Mouse (Mus musculus) heart, embryonic 14.5 days (tissue): ENCODE data around the gene Gltpd2. TPM values are rescaled to one million over a fixed set of nuclear protein-coding genes. Genes with fewer than 3 reads are reported as not detected.

Source experiments
- ATAC-seq: fragments of 200-750 bp; cut with Nextera tagmentation; 2 replicates; pipeline ENCODE4 v1.8.0; 2017; ENCODE audit warnings: low read depth, moderate TSS enrichment; ENCODE audit not compliant: insufficient number of reproducible peaks, insufficient read depth, low FRiP score
- H3K27ac ChIP-seq, 2 experiments: fragments of 200-500 bp in 1 of 2; fragments of 300-500 bp in 1 of 2; sonication (generic) in 1 of 2; replicated peaks in 1 of 2; 2 replicates each; pipeline ENCODE4 v1.5.1; 2012 to 2014; ENCODE audit warnings: low read depth in 2 of 2, low read length in 2 of 2, control low read depth in 1 of 2, mild to moderate bottlenecking in 1 of 2, mixed read lengths in 1 of 2; ENCODE audit not compliant: control insufficient read depth in 1 of 2, insufficient read depth in 1 of 2
- H3K27me3 ChIP-seq: fragments of 300-500 bp; sonication (generic); 2 replicates; pipeline ENCODE4 v1.6.1; 2014; ENCODE audit warnings: mild to moderate bottlenecking, low read length, control low read depth; ENCODE audit not compliant: control insufficient read depth, insufficient read depth
- H3K36me3 ChIP-seq: fragments of 300-500 bp; sonication (generic); 2 replicates; pipeline ENCODE4 v1.6.1; 2014; ENCODE audit warnings: mild to moderate bottlenecking, control low read depth, low read length, mixed read lengths; ENCODE audit not compliant: control insufficient read depth, insufficient read depth
- H3K4me1 ChIP-seq, 2 experiments: fragments of 200-500 bp in 1 of 2; fragments of 300-500 bp in 1 of 2; sonication (generic) in 1 of 2; 2 replicates each; pipeline ENCODE4 v1.6.1; 2012 to 2014; ENCODE audit warnings: low read length in 2 of 2, control low read depth in 1 of 2, mixed read lengths in 1 of 2; ENCODE audit not compliant: control insufficient read depth in 2 of 2, insufficient read depth in 2 of 2
- H3K4me2 ChIP-seq: fragments of 300-500 bp; sonication (generic); 2 replicates; pipeline ENCODE4 v1.6.1; 2014; ENCODE audit warnings: mild to moderate bottlenecking, low read length
- H3K4me3 ChIP-seq, 2 experiments: fragments of 200-500 bp in 1 of 2; fragments of 300-500 bp in 1 of 2; sonication (generic) in 1 of 2; 2 replicates each; pipeline ENCODE4 v1.5.1; 2012 to 2014; ENCODE audit warnings: low read length in 2 of 2, mild to moderate bottlenecking in 2 of 2, control low read depth in 1 of 2, low read depth in 1 of 2, moderate library complexity in 1 of 2; ENCODE audit not compliant: control insufficient read depth in 1 of 2, insufficient read depth in 1 of 2
- H3K9ac ChIP-seq: fragments of 300-500 bp; sonication (generic); 2 replicates; pipeline ENCODE4 v1.6.1; 2014; ENCODE audit warnings: mild to moderate bottlenecking, low read length
- H3K9me3 ChIP-seq: fragments of 300-500 bp; sonication (generic); 2 replicates; pipeline ENCODE4 v1.6.1; 2016; ENCODE audit warnings: low read length, control low read depth; ENCODE audit not compliant: control insufficient read depth
- WGBS: fragments of 180-500 bp; shearing (Covaris S2); extraction: QIAGEN DNeasy Blood & Tissue Kit; methylation state at CpG from one replicate; pipeline ENCODE4 v1.1.7; 2014; 5-methylcytosine and 5-hydroxymethylcytosine counted together
- polyA plus RNA-seq: library from polyadenylated mRNA; unstranded; fragments of >200 nt; fragmentation: Nextera tagmentation; extraction: Ambion mirVana; gene quantifications from 2 replicates; pipeline ENCODE4 v1.2.1, GENCODE M21; 2014

The Gltpd2 gene
- polyA plus RNA-seq, 1 experiment from 2014 or later, result 0.49 TPM

DNA sequence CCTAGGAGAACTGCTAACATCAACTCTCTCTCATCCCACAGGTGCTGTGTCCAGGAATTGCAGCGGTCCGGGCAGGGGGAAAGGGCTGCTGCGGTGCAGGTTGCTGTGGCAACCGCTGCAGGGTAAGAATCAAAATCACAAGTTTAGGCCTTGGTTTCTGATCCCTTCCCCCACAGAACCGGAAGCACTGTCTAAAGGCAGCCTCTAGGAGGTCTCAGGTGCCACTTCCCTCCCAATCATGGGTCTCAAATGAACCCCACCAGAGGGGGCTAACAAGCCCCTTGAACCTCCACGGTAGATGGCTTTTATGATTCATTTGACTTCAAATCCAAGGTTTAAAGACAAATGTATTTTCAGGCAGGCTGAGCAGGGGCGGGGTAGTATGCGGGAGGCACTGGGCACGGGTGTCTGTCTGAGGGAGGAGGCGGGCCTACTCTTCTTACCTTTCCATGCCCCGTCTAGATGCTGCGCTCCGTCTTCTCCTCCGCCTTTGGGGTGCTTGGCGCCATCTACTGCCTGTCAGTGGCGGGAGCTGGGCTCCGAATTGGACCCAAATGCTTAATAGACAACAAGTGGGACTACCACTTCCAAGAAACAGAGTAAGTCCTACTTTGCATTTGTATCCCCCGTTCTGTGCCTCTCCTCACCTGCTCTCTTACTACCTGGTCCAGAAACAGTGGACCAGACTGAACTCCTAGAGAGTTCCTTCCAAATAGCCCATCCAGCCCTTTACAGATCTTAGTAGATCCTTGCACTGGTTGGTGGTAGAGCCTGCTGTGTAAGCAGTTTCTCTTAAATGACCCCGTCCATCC, 9.0 kb upstream of the Gltpd2 start:
- no peak for ATAC-seq
- Histone ChIP-seq H3K9me3 (no peaks in the 10 kb centered on the region), H3K4me3 (no peak overlapping the region), H3K27ac (no peak overlapping the region), H3K9ac (no peak overlapping the region; the same call in 1 of the 2 replicates), H3K4me2 (no peak overlapping the region), H3K36me3 (no peaks in the 10 kb centered on the region), H3K27me3 (peaks cover 10% of the 10 kb centered on the region; the same call in 1 of the 2 replicates), H3K4me1 (0 out of 4 replicates have a peak, but pooled peaks cover 3 to 4% of the 10 kb centered on the region in 2 experiments)
- 8% methylated on average over 19 of the region's 19 CpGs for WGBS

DNA sequence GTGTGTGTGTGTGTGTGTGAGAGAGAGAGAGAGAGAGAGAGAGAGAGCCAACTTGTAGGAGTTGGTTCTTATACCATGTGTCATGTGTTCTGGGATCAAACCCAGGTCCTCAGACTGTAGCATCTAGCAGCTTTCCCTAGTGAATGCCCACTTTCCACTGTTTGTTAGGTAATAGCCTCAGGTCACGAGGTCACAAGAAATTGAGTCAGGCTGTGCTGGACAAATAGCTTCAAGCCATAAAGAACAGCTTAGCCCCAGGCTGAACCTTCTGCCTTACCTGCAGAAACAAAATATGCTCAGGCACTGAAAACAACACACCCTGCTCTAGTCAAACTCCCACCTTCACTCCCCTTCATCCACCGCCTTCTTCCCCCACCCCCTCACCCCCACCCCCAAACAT, 7.8 kb upstream of the Gltpd2 start:
- ATAC-seq, result no peak
- Histone ChIP-seq H3K4me3 (no peak overlapping the region), H3K27me3 (peaks cover 10% of the 10 kb centered on the region; the same call in 1 of the 2 replicates), H3K9ac (no peak overlapping the region), H3K4me2 (no peak overlapping the region), H3K27ac (no peak overlapping the region), H3K36me3 (no peaks in the 10 kb centered on the region), H3K9me3 (no peaks in the 10 kb centered on the region), H3K4me1 (0 out of 4 replicates have a peak, but pooled peaks cover 3 to 4% of the 10 kb centered on the region in 2 experiments)
- 65% methylated on average over 2 of the region's 2 CpGs for WGBS

DNA sequence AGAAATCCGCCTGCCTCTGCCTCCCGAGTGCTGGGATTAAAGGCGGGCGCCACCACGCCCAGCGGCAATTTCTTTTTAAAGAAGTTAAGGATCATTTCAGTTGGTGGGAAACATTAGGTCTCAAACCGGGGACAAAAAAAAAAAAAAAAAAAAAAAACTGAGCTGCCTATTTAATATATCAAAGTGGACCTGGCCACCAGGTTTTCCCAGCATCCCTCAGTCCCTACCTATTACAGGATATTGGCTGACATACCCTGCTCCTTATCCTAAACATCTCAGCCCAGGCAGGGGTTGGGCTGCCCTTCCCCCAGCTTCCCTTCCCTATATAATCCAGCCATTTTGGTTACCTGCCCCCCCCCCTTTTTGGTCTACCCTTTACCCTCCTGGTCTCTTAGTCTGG, 7.2 kb upstream of the Gltpd2 start:
- Histone ChIP-seq H3K36me3 (no peaks in the 10 kb centered on the region), H3K9ac (no peak overlapping the region), H3K4me3 (no peak overlapping the region), H3K4me1 (0 out of 4 replicates have a peak, but pooled peaks cover 3 to 4% of the 10 kb centered on the region in 2 experiments), H3K4me2 (no peak overlapping the region), H3K9me3 (no peaks in the 10 kb centered on the region), H3K27ac (no peak overlapping the region), H3K27me3 (peaks cover 10% of the 10 kb centered on the region; the same call in 1 of the 2 replicates)
- ATAC-seq, result no peak
- 86% methylated on average over 7 of the region's 7 CpGs for WGBS

DNA sequence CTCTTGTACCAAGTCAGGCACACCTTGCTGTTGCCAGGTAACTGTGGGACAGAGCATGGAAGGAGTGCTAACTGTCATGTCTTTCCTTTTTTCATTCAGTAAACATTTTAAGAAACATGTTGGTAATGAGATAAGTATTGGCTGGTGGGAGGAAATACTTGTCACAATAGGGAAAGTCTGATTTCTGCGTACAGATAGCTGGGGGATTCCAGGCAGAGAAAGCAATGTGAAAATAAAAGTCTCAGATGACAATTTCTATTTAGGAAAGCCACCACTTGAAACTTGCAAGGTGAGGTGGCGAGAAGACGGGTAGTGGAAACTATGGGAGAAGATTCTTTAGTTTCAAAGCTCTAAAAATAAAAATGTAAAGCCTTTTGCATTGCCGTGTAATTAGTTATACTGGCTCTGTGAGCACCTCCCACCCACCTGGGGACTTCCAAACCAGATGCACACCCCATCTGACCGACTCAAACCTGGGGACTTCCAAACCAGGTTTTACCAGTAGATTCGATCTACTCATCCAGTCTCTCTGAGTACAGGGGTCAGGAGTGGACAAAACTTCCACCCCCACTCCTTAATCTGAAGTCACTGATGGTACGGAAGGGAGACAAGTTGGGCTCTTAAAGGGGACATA, 6.2 kb upstream of the Gltpd2 start:
- WGBS, result 70% methylated on average over 7 of the region's 7 CpGs
- H3K4me3 ChIP-seq, result no peak overlapping the region
- H3K9me3 ChIP-seq, result no peaks in the 10 kb centered on the region
- H3K9ac ChIP-seq, result no peak overlapping the region
- peaks cover 10% of the 10 kb centered on the region; the same call in 1 of the 2 replicates for H3K27me3 ChIP-seq
- H3K27ac ChIP-seq, result no peak overlapping the region
- H3K36me3 ChIP-seq, result no peaks in the 10 kb centered on the region
- no peak overlapping the region for H3K4me2 ChIP-seq
- no peak for ATAC-seq
- H3K4me1 ChIP-seq, result 0 out of 4 replicates have a peak, but pooled peaks cover 3 to 4% of the 10 kb centered on the region in 2 experiments

DNA sequence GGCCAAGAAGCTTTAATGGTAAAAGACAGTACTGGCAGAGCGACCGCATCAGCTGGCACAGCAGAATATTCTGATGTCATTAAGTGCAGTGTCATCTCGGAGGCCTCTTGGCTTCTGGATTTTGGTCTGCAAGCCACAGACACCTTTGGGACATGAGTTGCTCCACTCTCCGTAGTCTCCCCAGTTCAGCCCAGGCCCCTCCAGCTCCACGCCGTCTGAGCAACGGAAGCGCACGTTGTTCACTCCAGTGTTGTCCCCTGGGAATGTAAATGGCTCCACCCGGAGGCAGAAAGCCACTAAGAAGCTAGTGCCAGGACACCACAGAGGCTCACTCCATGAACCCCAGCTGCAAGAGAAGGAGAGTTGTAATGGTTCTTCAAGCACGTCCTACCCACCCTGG, 5.5 kb upstream of the Gltpd2 start:
- WGBS, result 56% methylated on average over 11 of the region's 11 CpGs
- no peak overlapping the region for H3K27ac ChIP-seq
- H3K9ac ChIP-seq, result no peak overlapping the region
- peaks cover 10% of the 10 kb centered on the region; the same call in 1 of the 2 replicates for H3K27me3 ChIP-seq
- no peak for ATAC-seq
- H3K4me1 ChIP-seq, result 0 out of 4 replicates have a peak, but pooled peaks cover 3 to 4% of the 10 kb centered on the region in 2 experiments
- no peak overlapping the region for H3K4me2 ChIP-seq
- H3K4me3 ChIP-seq, result no peak overlapping the region
- H3K36me3 ChIP-seq, result no peaks in the 10 kb centered on the region
- H3K9me3 ChIP-seq, result no peaks in the 10 kb centered on the region

DNA sequence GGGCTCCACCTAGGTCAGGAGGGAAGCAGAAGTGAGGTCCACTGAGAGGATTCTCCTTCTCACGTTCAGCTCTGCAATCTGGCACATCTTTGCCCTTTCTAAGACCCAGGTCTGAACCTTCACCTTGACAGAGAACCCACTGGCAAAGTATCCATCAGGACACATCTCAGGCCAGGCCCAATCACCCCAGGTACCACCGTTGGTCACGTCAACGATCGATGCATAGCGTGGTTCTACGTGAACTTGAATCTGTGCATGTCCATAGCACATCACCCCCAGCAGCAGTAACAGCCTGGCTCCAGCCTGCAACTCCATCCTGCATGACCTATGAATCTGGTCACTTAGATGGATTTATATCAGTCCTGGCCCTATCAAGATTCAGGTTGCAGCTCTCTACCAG, 4.7 kb upstream of the Gltpd2 start, which contains the start of gene Vmo1:
Gene Vmo1 (minus strand): TSS at position 329 of the 400 bp plus-strand sequence.
- Histone ChIP-seq H3K27ac (no peak within 1 kb of the TSS), H3K27me3 (peaks cover 10% of the 10 kb centered on the region; the same call in 1 of the 2 replicates), H3K4me3 (no peak within 1 kb of the TSS), H3K4me1 (0 out of 4 replicates have a peak, but pooled peaks cover 3 to 4% of the 10 kb centered on the region in 2 experiments), H3K36me3 (no peaks in the 10 kb centered on the region), H3K9me3 (no peaks in the 10 kb centered on the region), H3K9ac (no peak within 1 kb of the TSS), H3K4me2 (no peak within 1 kb of the TSS)
- WGBS, result 84% methylated on average over 7 of the region's 7 CpGs
- no peak for ATAC-seq

DNA sequence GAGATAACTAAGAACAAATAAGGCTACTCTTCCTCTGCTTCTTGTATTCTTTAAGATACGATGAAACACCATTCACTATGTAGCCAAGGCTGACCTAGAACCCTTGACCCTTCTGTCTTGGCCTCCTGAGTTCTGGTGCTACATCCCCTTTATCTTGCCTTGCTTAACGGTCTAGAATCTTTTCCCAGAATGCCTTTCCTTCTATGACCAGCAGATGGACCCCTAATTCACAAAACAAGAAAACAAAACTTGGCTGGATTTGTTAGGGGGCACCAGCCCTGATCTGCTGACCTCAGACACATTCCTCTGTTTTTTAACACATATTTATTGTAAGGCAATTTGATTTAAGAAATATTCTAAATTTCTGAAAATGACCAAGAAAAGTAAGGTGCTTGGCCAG, 2.6 kb upstream of the Gltpd2 start:
- ATAC-seq, result no peak
- no peak overlapping the region for H3K4me2 ChIP-seq
- peaks cover 5 to 11% of the 10 kb centered on the region in 2 experiments; a peak in 3 of 4 replicates for H3K4me1 ChIP-seq
- no peak overlapping the region for H3K9ac ChIP-seq
- no peaks in the 10 kb centered on the region for H3K36me3 ChIP-seq
- no peaks in the 10 kb centered on the region for H3K27me3 ChIP-seq
- H3K4me3 ChIP-seq, result no peak overlapping the region
- H3K9me3 ChIP-seq, result no peaks in the 10 kb centered on the region
- WGBS, result 21% methylated on average over 2 of the region's 2 CpGs
- H3K27ac ChIP-seq, result no peak overlapping the region
